Mouse (Mus musculus): ENCODE results near the gene Crybb1.

The Crybb1 gene

GRCm38 (mm10) chr5:112255426-112255825 is at the start of gene Crybb1:
Crybb1 (plus strand) TSS chr5:112255815.
- DNase-seq (ENCODE audit: low read depth, low spot score) = peak; percentile 74

GRCm38 (mm10) chr5:112206543-112207255 is 48.9 kb upstream of the Crybb1 start:
- no peak for DNase-seq (ENCODE audit: low read depth, low spot score)

GRCm38 (mm10) chr5:112208321-112208720 is 47.3 kb upstream of the Crybb1 start:
- DNase-seq (ENCODE audit: low read depth, low spot score) = no peak

GRCm38 (mm10) chr5:112210104-112210503 is 45.5 kb upstream of the Crybb1 start:
- DNase-seq (ENCODE audit: low read depth, low spot score) = no peak

- no peak for DNase-seq (ENCODE audit: low read depth, low spot score)
Measured at GRCm38 (mm10) chr5:112211911-112212310, 43.7 kb upstream of the Crybb1 start.

GRCm38 (mm10) chr5:112212711-112213264 is 42.8 kb upstream of the Crybb1 start:
- no peak for DNase-seq (ENCODE audit: low read depth, low spot score)

GRCm38 (mm10) chr5:112213331-112214240 is 42.0 kb upstream of the Crybb1 start:
- DNase-seq (ENCODE audit: low read depth, low spot score) = no peak

- DNase-seq (ENCODE audit: low read depth, low spot score) = no peak
Measured at GRCm38 (mm10) chr5:112214419-112214818, 41.2 kb upstream of the Crybb1 start.

GRCm38 (mm10) chr5:112215291-112215751 is 40.3 kb upstream of the Crybb1 start:
- DNase-seq (ENCODE audit: low read depth, low spot score) = no peak

- no peak for DNase-seq (ENCODE audit: low read depth, low spot score)
Measured at GRCm38 (mm10) chr5:112215801-112216251, 39.8 kb upstream of the Crybb1 start.

GRCm38 (mm10) chr5:112216335-112216734 is 39.3 kb upstream of the Crybb1 start:
- no peak for DNase-seq (ENCODE audit: low read depth, low spot score)

GRCm38 (mm10) chr5:112217031-112217430 is 38.6 kb upstream of the Crybb1 start:
- no peak for DNase-seq (ENCODE audit: low read depth, low spot score)

GRCm38 (mm10) chr5:112218679-112219078 is 36.9 kb upstream of the Crybb1 start:
- no peak for DNase-seq (ENCODE audit: low read depth, low spot score)

GRCm38 (mm10) chr5:112219398-112219797 is 36.2 kb upstream of the Crybb1 start:
- DNase-seq (ENCODE audit: low read depth, low spot score) = no peak

- DNase-seq (ENCODE audit: low read depth, low spot score) = no peak
Measured at GRCm38 (mm10) chr5:112220203-112220602, 35.4 kb upstream of the Crybb1 start.

- no peak for DNase-seq (ENCODE audit: low read depth, low spot score)
Measured at GRCm38 (mm10) chr5:112225591-112225990, 30.0 kb upstream of the Crybb1 start.

- DNase-seq (ENCODE audit: low read depth, low spot score) = no peak
Measured at GRCm38 (mm10) chr5:112227354-112227753, 28.3 kb upstream of the Crybb1 start.

GRCm38 (mm10) chr5:112227898-112228239 is 27.7 kb upstream of the Crybb1 start:
- no peak for DNase-seq (ENCODE audit: low read depth, low spot score)

- DNase-seq (ENCODE audit: low read depth, low spot score) = no peak
Measured at GRCm38 (mm10) chr5:112228240-112229076, 27.2 kb upstream of the Crybb1 start.

GRCm38 (mm10) chr5:112235806-112236205 is 19.8 kb upstream of the Crybb1 start:
- DNase-seq (ENCODE audit: low read depth, low spot score) = no peak

GRCm38 (mm10) chr5:112236631-112237030 is 19.0 kb upstream of the Crybb1 start:
- no peak for DNase-seq (ENCODE audit: low read depth, low spot score)

Data from skeletal muscle tissue, adult 2 months (tissue).